9 mouse cellular contexts compared by ENCODE assay signal in the genomic region with DNA sequence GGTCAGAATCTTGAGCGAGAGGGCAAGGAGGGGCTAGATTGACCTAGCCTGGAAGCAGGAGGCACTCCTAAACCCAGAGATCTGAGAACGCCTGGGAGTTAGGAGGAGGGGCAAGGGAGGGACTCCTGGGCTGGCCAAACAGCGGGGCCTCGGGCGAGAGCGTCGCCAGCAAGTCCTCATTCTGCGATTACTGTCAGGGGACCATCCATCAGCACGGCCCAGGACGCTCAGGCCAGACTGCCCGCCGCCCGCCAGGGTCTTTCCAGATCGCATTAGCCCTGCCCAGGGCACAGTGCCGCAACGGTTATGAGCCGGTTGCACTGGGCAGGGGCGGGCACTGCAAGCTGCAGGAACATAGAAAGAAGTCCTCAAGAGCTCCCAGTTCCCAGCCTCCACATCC. TPM values are rescaled to one million over a fixed set of nuclear protein-coding genes. Genes with fewer than 3 reads are reported as not detected.
A peak's percentile ranks its signal among the peaks of the same experiment; 100 is the strongest.
DNase-seq lines count a peak whose midpoint lies in the region; ATAC-seq and TF ChIP-seq lines count a peak whose summit lies in the region.
"Had no signal": no experiment of that assay in that cellular context is flagged by ENCODE, and none has a peak within 500 bp of the region (broad histone marks: within the 10 kb centered on the region; RNA-seq: fewer than 3 reads in every experiment).

No protein-coding gene starts in this region.

- H3K4me1 ChIP-seq in lung, adult 2 months (ENCODE audit: control insufficient read depth, insufficient read depth, low read length): no peaks in the 10 kb centered on the region
- no peaks in the 10 kb centered on the region for H3K4me1 ChIP-seq in embryonic facial prominence, embryonic 15.5 days
- peaks cover 30% of the 10 kb centered on the region; the same call in 1 of the 2 replicates for H3K4me1 ChIP-seq in stomach, embryonic 14.5 days (ENCODE audit: control insufficient read depth, insufficient read depth, low read length)

- no peak overlapping the region for H3K4me3 ChIP-seq in lung, adult 2 months (replicated peaks; ENCODE audit: extremely low read depth, low read depth, low read length)
- 0 out of 2 replicates have a peak overlapping the region, but pooled peaks have one; percentile 14 for H3K4me3 ChIP-seq in embryonic facial prominence, embryonic 15.5 days (replicated peaks)
- peak overlapping the region; percentile 20; the same call in 1 of the 2 replicates for H3K4me3 ChIP-seq in stomach, embryonic 14.5 days (ENCODE audit: low read depth, low read length)

- WGBS in lung, adult 2 months: 3% methylated on average over 18 of the region's 18 CpGs
- WGBS in embryonic facial prominence, embryonic 15.5 days: under 1% methylated on average over 18 of the region's 18 CpGs
- 2% methylated on average over 18 of the region's 18 CpGs for WGBS in stomach, embryonic 14.5 days

- DNase-seq in lung, postnatal 10 days: peak; percentile 7
- no peak for DNase-seq in lung, adult 2 months
- peak; percentile 46 for DNase-seq in kidney, postnatal 10 days
- DNase-seq in cerebellum, adult 11-12 months: no peak
- no peak for DNase-seq in right cerebral cortex, adult 2 months (ENCODE audit: low spot score in 2 of 2)

- no peak for TF ChIP-seq CTCF in lung, adult 2 months (IDR thresholded peaks at IDR 0.05; ENCODE audit: insufficient read depth, low read length)

- H3K36me3 ChIP-seq in embryonic facial prominence, embryonic 15.5 days: no peaks in the 10 kb centered on the region
- no peaks in the 10 kb centered on the region for H3K36me3 ChIP-seq in stomach, embryonic 14.5 days (ENCODE audit: control insufficient read depth, insufficient read depth, low read length)

- no peak for TF ChIP-seq POLR2A in lung, adult 2 months (IDR thresholded peaks at IDR 0.05; ENCODE audit: borderline replicate concordance, extremely low read depth, low read depth, low read length)

- peaks cover 77% of the 10 kb centered on the region for H3K27me3 ChIP-seq in embryonic facial prominence, embryonic 15.5 days
- no peaks in the 10 kb centered on the region for H3K27me3 ChIP-seq in stomach, embryonic 14.5 days (ENCODE audit: control insufficient read depth, insufficient read depth, low read length)

- H3K9me3 ChIP-seq in embryonic facial prominence, embryonic 15.5 days (replicated peaks): no peaks in the 10 kb centered on the region
- no peaks in the 10 kb centered on the region for H3K9me3 ChIP-seq in stomach, embryonic 14.5 days (ENCODE audit: control insufficient read depth, low read depth, low read length)

- ATAC-seq in embryonic facial prominence, embryonic 15.5 days (ENCODE audit: insufficient number of reproducible peaks, low FRiP score, low TSS enrichment, low read depth): peak; percentile 43; the same call in 1 of the 2 replicates
- peak; percentile 51 for ATAC-seq in stomach, embryonic 14.5 days (ENCODE audit: insufficient number of reproducible peaks, insufficient read depth, low FRiP score, low read depth)
- ATAC-seq in megakaryocyte, adult 5-6 weeks (ENCODE audit: poor library complexity, severe bottlenecking): no peak
- ATAC-seq: forebrain, embryonic 16.5 days had no signal

- no peak overlapping the region for H3K9ac ChIP-seq in embryonic facial prominence, embryonic 15.5 days
- no peak overlapping the region; the same call in 1 of the 2 replicates for H3K9ac ChIP-seq in stomach, embryonic 14.5 days (replicated peaks; ENCODE audit: low read depth, low read length)

- no peak overlapping the region for H3K27ac ChIP-seq in embryonic facial prominence, embryonic 15.5 days (replicated peaks)
- H3K27ac ChIP-seq in stomach, embryonic 14.5 days (ENCODE audit: low read length): peak overlapping the region; percentile 40; the same call in 1 of the 2 replicates

- H3K4me2 ChIP-seq in embryonic facial prominence, embryonic 15.5 days (replicated peaks): peak overlapping the region; percentile 22; the same call in 1 of the 2 replicates
- H3K4me2 ChIP-seq in stomach, embryonic 14.5 days (replicated peaks; ENCODE audit: low read depth, low read length): peak overlapping the region; percentile 46

RNA-seq across cellular contexts. Expression of a gene that starts 50.4 kb away (rescaled TPM):
- polyA plus RNA-seq in lung, adult 2 months (2012; rRNA removed): 0.31 and 1.1 TPM in 2 replicates
- 1.1 TPM in 2 replicates for polyA plus RNA-seq in embryonic facial prominence, embryonic 15.5 days (2015; fragmentation: Nextera tagmentation; extraction: Ambion mirVana)
- polyA plus RNA-seq in stomach, embryonic 14.5 days (2014; fragmentation: Nextera tagmentation; extraction: Ambion mirVana): 23.4 and 26.5 TPM in 2 replicates
- total RNA-seq in megakaryocyte, adult 5-6 weeks (2015): not detected in 2 replicates
- total RNA-seq in megakaryocyte, adult 5-6 weeks (2017): not detected in 2 replicates
- polyA plus RNA-seq: forebrain, embryonic 16.5 days had no signal

Comparison
In these comparisons a context has a peak if more than half of its experiments do, and no peak if none do; other contexts are left out.
1. DNase-seq: peak in lung, postnatal 10 days (single experiment) and kidney, postnatal 10 days (single experiment); none in lung, adult 2 months (single experiment), cerebellum, adult 11-12 months (single experiment) and right cerebral cortex, adult 2 months (0 of 2).
2. RNA of a gene that starts 50.4 kb away (polyA plus RNA-seq): 23.4 to 26.5 TPM in stomach, embryonic 14.5 days; 0.31 to 1.1 TPM in lung, adult 2 months and 1.1 TPM in embryonic facial prominence, embryonic 15.5 days; every median in the first group is over 10 times any median in the second.